Mouse (Mus musculus) intestine, embryonic 16.5 days (tissue): ENCODE measurements around the gene Scly. TPM values are rescaled to one million over a fixed set of nuclear protein-coding genes. Genes with fewer than 3 reads are reported as not detected.

ENCODE experiments used
- ATAC-seq: fragments of 200-750 bp; cut with Nextera tagmentation; 2 replicates; pipeline ENCODE4 v1.8.0; 2017; ENCODE audit warnings: moderate TSS enrichment, moderate library complexity
- H3K27ac ChIP-seq: fragments of 300-500 bp; sonication (generic); 2 replicates; pipeline ENCODE4 v1.5.1; 2014; ENCODE audit warnings: mild to moderate bottlenecking, low read length
- H3K27me3 ChIP-seq: fragments of 300-500 bp; sonication (generic); replicated peaks from 2 replicates; pipeline ENCODE4 v1.6.1; 2014; ENCODE audit warnings: low read length, control low read depth, mixed read lengths; ENCODE audit not compliant: control insufficient read depth, insufficient read depth
- H3K36me3 ChIP-seq: fragments of 300-500 bp; sonication (generic); 2 replicates; pipeline ENCODE4 v1.6.1; 2014; ENCODE audit warnings: low read length, control low read depth; ENCODE audit not compliant: control insufficient read depth, insufficient read depth
- H3K4me1 ChIP-seq: fragments of 300-500 bp; sonication (generic); 2 replicates; pipeline ENCODE4 v1.6.1; 2014; ENCODE audit warnings: low read length, control low read depth, mixed read lengths; ENCODE audit not compliant: control insufficient read depth, insufficient read depth
- H3K4me2 ChIP-seq: fragments of 300-500 bp; sonication (generic); 2 replicates; pipeline ENCODE4 v1.6.1; 2014; ENCODE audit warnings: low read depth, low read length, control low read depth
- H3K4me3 ChIP-seq: fragments of 300-500 bp; sonication (generic); 2 replicates; pipeline ENCODE4 v1.5.1; 2014; ENCODE audit warnings: mild to moderate bottlenecking, low read length
- H3K9ac ChIP-seq: fragments of 300-500 bp; sonication (generic); 2 replicates; pipeline ENCODE4 v1.6.1; 2014; ENCODE audit warnings: low read depth, low read length
- H3K9me3 ChIP-seq: fragments of 300-500 bp; sonication (generic); 2 replicates; pipeline ENCODE4 v1.6.1; 2016; ENCODE audit warnings: low read length, control low read depth; ENCODE audit not compliant: control insufficient read depth
- WGBS: fragments of 180-500 bp; shearing (Covaris S2); extraction: QIAGEN DNeasy Blood & Tissue Kit; methylation state at CpG from one replicate; pipeline ENCODE4 v1.1.7; 2014; 5-methylcytosine and 5-hydroxymethylcytosine counted together
- polyA plus RNA-seq: library from polyadenylated mRNA; unstranded; fragments of >200 nt; fragmentation: Nextera tagmentation; extraction: Ambion mirVana; gene quantifications from 2 replicates; pipeline ENCODE4 v1.2.1, GENCODE M21; 2015

Gene Scly
- polyA plus RNA-seq, 1 experiment from 2014 or later = 28.6 TPM

- ATAC-seq = no peak
- H3K27me3 ChIP-seq = no peaks in the 10 kb centered on the region
- H3K27ac ChIP-seq = no peak overlapping the region
- no peak overlapping the region for H3K9ac ChIP-seq
- H3K9me3 ChIP-seq = no peaks in the 10 kb centered on the region
- H3K4me2 ChIP-seq = no peak overlapping the region
- peaks cover 9% of the 10 kb centered on the region for H3K4me1 ChIP-seq
- WGBS = 93% methylated on average over 6 of the region's 6 CpGs
- no peak overlapping the region for H3K4me3 ChIP-seq
- no peaks in the 10 kb centered on the region for H3K36me3 ChIP-seq
Measured at GRCm38 (mm10) chr1:91295544-91295943, 2.6 kb upstream of the Scly start.

GRCm38 (mm10) chr1:91299026-91299706 is 1.0 kb downstream of the Scly start:
- Histone ChIP-seq H3K4me1 (peaks cover 19% of the 10 kb centered on the region), H3K9me3 (no peaks in the 10 kb centered on the region), H3K4me3 (peak overlapping the region; percentile 91), H3K27me3 (no peaks in the 10 kb centered on the region), H3K36me3 (no peaks in the 10 kb centered on the region), H3K27ac (peak overlapping the region; percentile 66; the same call in 1 of the 2 replicates), H3K9ac (peak overlapping the region; percentile 87), H3K4me2 (peak overlapping the region; percentile 79)
- ATAC-seq = no peak
- WGBS = 66% methylated on average over 13 of the region's 13 CpGs

GRCm38 (mm10) chr1:91299707-91300426 is 1.7 kb downstream of the Scly start:
- Histone ChIP-seq H3K4me3 (no peak overlapping the region), H3K36me3 (no peaks in the 10 kb centered on the region), H3K27ac (no peak overlapping the region), H3K9ac (no peak overlapping the region), H3K4me1 (peaks cover 19% of the 10 kb centered on the region), H3K9me3 (no peaks in the 10 kb centered on the region), H3K4me2 (peak overlapping the region; percentile 79; the same call in 1 of the 2 replicates), H3K27me3 (no peaks in the 10 kb centered on the region)
- WGBS = 74% methylated on average over 5 of the region's 5 CpGs
- ATAC-seq = no peak

GRCm38 (mm10) chr1:91301206-91301920 is 3.2 kb downstream of the Scly start:
- WGBS = 48% methylated on average over 3 of the region's 3 CpGs
- ATAC-seq = peak; percentile 21
- Histone ChIP-seq H3K27ac (peak overlapping the region; percentile 37; the same call in 1 of the 2 replicates), H3K4me1 (peaks cover 19% of the 10 kb centered on the region), H3K9me3 (no peaks in the 10 kb centered on the region), H3K36me3 (no peaks in the 10 kb centered on the region; the same call in 1 of the 2 replicates), H3K4me3 (no peak overlapping the region), H3K27me3 (no peaks in the 10 kb centered on the region), H3K9ac (peak overlapping the region; percentile 26; the same call in 1 of the 2 replicates), H3K4me2 (0 out of 2 replicates have a peak overlapping the region, but pooled peaks have one; percentile 21)

GRCm38 (mm10) chr1:91302021-91302420 is 3.9 kb downstream of the Scly start:
- no peaks in the 10 kb centered on the region; the same call in 1 of the 2 replicates for H3K36me3 ChIP-seq
- H3K4me3 ChIP-seq = no peak overlapping the region
- WGBS = 84% methylated on average over 3 of the region's 3 CpGs
- peak overlapping the region; percentile 37; the same call in 1 of the 2 replicates for H3K27ac ChIP-seq
- no peak overlapping the region for H3K4me2 ChIP-seq
- H3K27me3 ChIP-seq = no peaks in the 10 kb centered on the region
- H3K4me1 ChIP-seq = peaks cover 19% of the 10 kb centered on the region
- no peaks in the 10 kb centered on the region for H3K9me3 ChIP-seq
- peak overlapping the region; percentile 26; the same call in 1 of the 2 replicates for H3K9ac ChIP-seq
- ATAC-seq = no peak

GRCm38 (mm10) chr1:91304621-91305020 is 6.5 kb downstream of the Scly start:
- Histone ChIP-seq H3K36me3 (peaks cover 2% of the 10 kb centered on the region), H3K4me2 (no peak overlapping the region), H3K9ac (no peak overlapping the region), H3K4me1 (peaks cover 10% of the 10 kb centered on the region), H3K9me3 (no peaks in the 10 kb centered on the region), H3K27ac (no peak overlapping the region), H3K4me3 (no peak overlapping the region), H3K27me3 (no peaks in the 10 kb centered on the region)
- no peak for ATAC-seq
- WGBS = 90% methylated on average over 4 of the region's 4 CpGs

GRCm38 (mm10) chr1:91309366-91310085 is 11.4 kb downstream of the Scly start:
- no peaks in the 10 kb centered on the region for H3K27me3 ChIP-seq
- 91% methylated on average over 13 of the region's 13 CpGs for WGBS
- no peak overlapping the region for H3K9ac ChIP-seq
- no peak overlapping the region for H3K4me3 ChIP-seq
- no peak overlapping the region for H3K27ac ChIP-seq
- H3K36me3 ChIP-seq = peaks cover 2% of the 10 kb centered on the region
- H3K4me2 ChIP-seq = no peak overlapping the region
- no peaks in the 10 kb centered on the region for H3K9me3 ChIP-seq
- ATAC-seq = no peak
- no peaks in the 10 kb centered on the region for H3K4me1 ChIP-seq

- Histone ChIP-seq H3K4me3 (no peak overlapping the region), H3K27me3 (no peaks in the 10 kb centered on the region), H3K27ac (no peak overlapping the region), H3K9me3 (no peaks in the 10 kb centered on the region), H3K4me2 (no peak overlapping the region), H3K36me3 (peaks cover 2% of the 10 kb centered on the region), H3K4me1 (no peaks in the 10 kb centered on the region), H3K9ac (no peak overlapping the region)
- 86% methylated on average over 4 of the region's 4 CpGs for WGBS
- no peak for ATAC-seq
Measured at GRCm38 (mm10) chr1:91312273-91312672, 14.1 kb downstream of the Scly start.
